Mouse (Mus musculus) spleen, adult 18-20 months (tissue): Measurements from ENCODE around the gene Tnks1bp1.
A peak's percentile ranks its signal among the peaks of the same experiment; 100 is the strongest.

ENCODE experiments used
- DNase-seq, 2 experiments: peaks; one replicate each; pipeline ENCODE4 v3.0.0; 2022; ENCODE audit warnings: mixed read lengths in 2 of 2

The Tnks1bp1 gene

DNA sequence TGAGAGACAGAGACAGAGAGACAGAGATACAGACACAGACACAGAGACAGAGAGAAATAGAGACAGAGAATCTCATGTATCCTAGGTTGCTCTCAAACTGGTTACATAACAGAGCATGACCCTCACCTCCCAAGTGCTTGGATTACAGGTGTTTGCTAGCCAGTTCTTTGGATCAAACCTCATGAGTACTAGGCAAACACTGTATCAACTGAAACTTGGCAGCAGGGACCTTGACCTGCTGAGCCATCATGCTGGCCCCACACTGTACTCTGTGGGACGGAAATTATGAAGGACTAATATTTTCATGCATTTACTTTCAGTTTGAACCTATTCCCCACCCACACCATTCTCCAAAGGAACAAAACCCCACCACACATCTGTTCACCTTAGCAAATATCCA is 45.6 kb downstream of the Tnks1bp1 start:
- DNase-seq = no peak

DNA sequence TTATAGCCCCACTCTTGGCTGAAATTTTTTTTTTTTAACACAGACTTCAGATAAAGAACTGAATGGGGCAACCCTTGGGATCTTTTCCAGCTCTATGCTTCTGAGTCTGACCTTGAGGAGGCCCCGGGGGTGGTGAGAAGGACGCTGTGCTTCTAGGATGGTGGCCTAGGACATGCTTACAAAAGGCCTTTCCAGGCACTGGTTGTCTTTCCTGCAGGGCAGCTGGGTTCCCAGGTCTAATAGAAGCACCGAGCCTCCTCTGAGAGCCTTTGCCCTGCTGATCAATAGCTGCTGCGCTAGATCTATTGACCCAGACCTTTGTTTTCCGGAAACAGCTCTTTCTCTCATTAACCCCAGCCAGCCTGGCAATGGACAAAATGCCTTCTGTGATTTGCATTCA is 48.1 kb downstream of the Tnks1bp1 start:
- DNase-seq = no peak

DNA sequence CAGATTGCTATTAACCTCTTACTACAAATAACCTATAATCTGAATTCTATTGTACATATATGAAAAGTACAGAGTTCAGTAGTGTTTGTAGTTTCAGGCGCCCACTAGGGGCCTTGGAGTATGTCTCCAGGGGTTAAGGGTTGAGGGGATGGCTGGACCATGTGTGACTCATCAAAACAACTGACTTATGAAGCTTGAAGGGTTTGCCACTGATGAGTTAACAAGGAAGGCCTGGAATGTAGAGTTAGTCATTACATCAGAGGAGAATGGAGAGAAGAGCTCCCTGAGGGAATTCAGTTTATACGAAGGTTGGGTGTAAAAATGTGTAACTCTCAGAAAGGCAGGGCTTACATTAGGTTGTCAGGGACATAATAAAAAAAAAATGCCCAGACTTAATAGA is 50.2 kb downstream of the Tnks1bp1 start:
- no peak for DNase-seq

DNA sequence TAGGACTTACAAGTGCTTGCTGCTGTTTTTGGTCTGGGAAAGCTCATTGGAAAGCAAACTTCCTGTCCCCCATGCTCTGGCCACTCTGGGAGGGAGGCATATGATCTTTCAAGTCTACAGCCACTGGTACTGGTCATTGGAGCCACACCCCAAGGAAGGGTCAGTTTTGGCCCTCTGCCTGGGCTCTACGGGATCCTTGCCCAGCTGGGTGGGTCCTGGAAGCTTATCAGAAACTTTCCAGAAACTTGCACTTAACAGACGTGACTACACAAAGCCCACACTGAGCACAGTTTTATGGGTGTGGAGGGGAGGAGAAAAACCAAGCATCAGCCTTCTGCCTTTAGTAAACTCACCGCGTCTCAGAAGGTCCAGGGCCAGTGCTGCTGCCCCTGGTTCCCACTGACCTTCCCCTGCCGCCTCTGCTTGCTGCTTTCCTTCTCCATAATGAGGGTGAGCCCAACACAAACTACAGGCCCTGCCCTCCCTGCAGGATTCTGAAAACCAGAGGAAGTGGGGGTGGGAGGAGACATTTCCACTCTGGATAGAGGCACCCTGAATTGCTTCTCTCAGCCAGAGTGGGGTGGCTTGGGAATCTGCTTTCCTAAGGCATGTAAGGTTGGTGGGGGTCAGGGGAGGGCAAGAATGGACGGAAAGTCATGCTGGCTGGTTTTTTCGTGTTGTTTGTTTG is 51.1 kb downstream of the Tnks1bp1 start:
- DNase-seq = peak; percentile 6 to 18

DNA sequence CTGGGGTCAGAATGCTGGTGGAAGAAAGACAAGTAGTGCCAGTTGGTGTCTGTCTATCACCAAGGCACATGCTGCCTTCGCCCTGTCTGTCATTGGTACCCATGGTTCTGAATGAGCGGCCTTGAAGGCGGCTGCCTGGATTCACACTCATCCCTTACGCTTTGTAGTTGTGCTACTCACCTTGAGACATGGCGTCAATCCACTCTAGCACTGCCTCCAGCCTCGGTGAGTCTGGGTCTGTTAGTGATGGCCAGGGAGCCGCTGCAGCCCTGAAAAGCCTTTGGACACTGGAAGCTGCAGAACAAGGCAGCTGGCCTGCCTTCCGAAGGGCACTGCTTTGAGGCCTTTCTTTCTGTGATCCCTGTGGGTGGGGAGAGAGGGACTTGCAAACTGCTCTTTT is 55.4 kb downstream of the Tnks1bp1 start:
- no peak for DNase-seq

DNA sequence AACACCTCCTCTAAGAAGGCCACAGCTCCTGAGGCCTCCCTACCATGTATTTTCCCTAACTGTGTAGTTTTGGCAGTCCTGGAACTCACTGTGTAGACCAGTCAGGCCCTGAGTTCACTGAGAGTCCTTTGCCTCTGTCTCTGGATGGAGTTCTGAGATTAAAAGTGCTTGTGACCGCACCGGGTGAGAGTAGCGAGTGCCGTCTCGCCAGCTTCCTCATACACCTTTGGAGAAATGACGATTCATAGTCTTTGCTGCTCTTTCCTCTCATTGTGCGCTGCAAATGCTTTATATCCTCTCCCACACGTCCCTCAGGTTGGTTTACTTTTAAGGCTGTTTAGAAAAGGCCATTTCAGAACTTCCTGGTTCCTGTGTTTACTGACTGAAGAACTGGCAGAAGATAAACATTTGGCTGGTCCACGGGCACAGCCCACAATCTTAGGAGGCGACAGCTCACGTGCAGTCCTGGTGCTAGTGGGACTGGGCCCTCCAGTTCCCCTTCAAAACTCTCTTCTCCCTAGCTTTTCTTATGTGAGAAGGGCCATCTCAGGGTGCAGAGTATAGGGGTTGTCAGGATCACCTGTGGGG is 57.7 kb downstream of the Tnks1bp1 start:
- no peak for DNase-seq

DNA sequence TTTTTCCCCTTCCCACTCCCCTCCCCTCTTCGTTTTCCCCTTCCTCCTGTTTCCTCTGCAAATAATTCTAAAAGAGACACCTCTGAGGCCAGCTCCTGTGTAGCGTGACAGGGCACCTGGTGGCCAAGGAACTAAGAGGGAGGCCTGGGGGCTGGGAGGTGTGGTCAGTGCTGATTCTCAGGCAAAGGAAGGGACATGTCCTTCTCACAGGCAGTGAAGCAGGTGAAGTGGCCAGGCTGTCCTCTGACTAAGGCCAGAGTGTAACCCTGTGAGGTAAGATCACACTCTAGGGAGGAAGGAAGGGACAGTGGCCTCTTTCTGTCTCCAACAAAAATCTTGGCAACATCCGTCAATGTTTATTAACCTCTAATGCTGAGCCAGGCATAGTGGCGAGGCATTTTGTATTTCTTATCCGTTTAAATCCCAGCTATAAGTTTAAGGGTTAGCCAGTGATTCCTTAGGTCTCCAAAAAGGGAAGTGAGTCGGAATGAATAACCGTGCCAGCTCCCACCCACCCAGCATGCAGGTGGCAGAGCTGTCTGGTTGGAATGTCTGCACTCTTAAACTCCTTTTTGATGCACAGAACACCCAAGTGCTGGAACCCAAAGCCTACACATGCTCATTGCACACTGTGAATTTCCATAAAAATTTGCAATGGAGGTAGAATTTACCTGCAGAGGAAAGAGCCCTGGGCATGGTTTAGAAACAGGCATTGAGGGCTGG is 58.4 kb downstream of the Tnks1bp1 start:
- DNase-seq = no peak

DNA sequence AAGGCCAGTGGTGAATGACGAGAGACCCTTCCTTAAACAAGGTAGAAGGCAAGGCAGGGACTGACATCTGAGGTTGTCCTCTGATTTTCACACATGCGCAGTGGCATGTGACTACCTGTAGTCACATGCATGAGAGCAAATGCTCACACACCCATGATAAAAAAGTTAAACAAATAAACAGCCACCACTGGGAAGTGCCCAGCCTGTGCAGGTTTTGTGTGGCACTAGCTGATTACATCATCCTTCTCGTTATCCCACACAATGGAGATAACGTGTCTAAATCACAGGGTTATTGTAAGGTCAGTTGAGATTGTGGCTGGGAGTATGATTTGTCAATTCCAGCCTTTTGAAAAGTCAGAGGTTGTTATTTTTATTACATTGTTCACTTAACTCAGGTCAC is 59.1 kb downstream of the Tnks1bp1 start:
- DNase-seq = no peak

DNA sequence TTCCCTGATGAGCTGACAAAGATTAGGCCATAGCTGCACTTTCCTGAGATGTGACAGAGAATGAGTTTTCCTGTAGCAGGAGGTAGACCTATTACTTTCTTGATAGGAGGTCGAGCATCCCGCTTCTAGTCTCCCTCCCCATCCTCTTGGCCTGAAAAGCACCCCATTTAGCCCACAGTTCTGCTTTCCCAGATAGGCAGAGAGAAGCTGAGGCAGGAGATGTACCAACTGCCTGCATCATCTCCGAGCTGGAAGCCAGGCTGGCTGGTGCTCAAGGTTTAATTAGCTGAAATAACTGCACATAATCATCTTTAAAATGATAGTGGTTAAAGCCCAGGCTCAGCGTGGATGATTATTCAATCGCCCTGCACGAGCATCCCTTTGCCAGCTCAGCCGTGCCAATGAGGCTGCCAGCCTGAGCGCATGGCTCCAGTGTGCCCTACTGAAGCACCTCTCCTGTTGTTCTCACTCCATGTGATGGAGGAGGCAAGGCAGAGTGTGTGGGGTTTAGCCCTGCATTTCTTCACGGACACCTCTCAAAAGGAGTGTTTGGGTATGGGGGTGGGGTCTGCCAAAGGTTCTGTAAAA is 62.6 kb downstream of the Tnks1bp1 start:
- no peak for DNase-seq
